Mouse (Mus musculus) ES-Bruce4 (cell line): ENCODE measurements around the gene Egr4. TPM values are rescaled to one million over a fixed set of nuclear protein-coding genes. Genes with fewer than 3 reads are reported as not detected.

Source experiments
- H3K27ac ChIP-seq: 2 replicates; pipeline ENCODE4 v1.5.1; 2012; ENCODE audit warnings: low read length, inconsistent platforms; ENCODE audit not compliant: insufficient read depth
- H3K27me3 ChIP-seq: 2 replicates; pipeline ENCODE4 v1.6.1; 2012; ENCODE audit warnings: mild to moderate bottlenecking, low read length, inconsistent platforms; ENCODE audit not compliant: control insufficient read depth, poor library complexity, insufficient read depth, severe bottlenecking
- H3K36me3 ChIP-seq: 2 replicates; pipeline ENCODE4 v1.6.1; 2012; ENCODE audit warnings: inconsistent platforms, mild to moderate bottlenecking, low read length, moderate library complexity; ENCODE audit not compliant: control insufficient read depth, poor library complexity, insufficient read depth, severe bottlenecking
- H3K4me1 ChIP-seq: one replicate; pipeline ENCODE4 v1.8.1; 2011; ENCODE audit warnings: low read length; ENCODE audit not compliant: control insufficient read depth, insufficient read depth
- H3K4me3 ChIP-seq: 2 replicates; pipeline ENCODE4 v1.5.1; 2011; ENCODE audit warnings: low read depth, mild to moderate bottlenecking, low read length
- H3K9ac ChIP-seq: 2 replicates; pipeline ENCODE4 v1.6.1; 2012; ENCODE audit warnings: low read depth, mild to moderate bottlenecking, inconsistent platforms; ENCODE audit not compliant: poor library complexity, severe bottlenecking
- H3K9me3 ChIP-seq: replicated peaks from 2 replicates; pipeline ENCODE4 v1.6.1; 2012; ENCODE audit warnings: mild to moderate bottlenecking, low read length, inconsistent platforms; ENCODE audit not compliant: control insufficient read depth, poor library complexity, insufficient read depth, severe bottlenecking
- CTCF ChIP-seq: IDR thresholded peaks from one replicate; pipeline ENCODE4 v1.8.1; 2011; ENCODE audit warnings: low read depth, low read length
- EP300 ChIP-seq: IDR thresholded peaks from 2 replicates; pipeline ENCODE4 v1.6.1; 2011; ENCODE audit warnings: low read depth, low read length; ENCODE audit not compliant: insufficient read depth
- POLR2A ChIP-seq: IDR thresholded peaks from one replicate; pipeline ENCODE4 v1.8.1; 2011; ENCODE audit warnings: low read length; ENCODE audit not compliant: insufficient read depth
- polyA plus RNA-seq: library from polyadenylated mRNA; stranded (reverse); fragments of >200 nt; gene quantifications from 2 replicates; pipeline ENCODE4 v1.2.4, GENCODE M21; 2011; ENCODE audit warnings: low read depth; ENCODE audit not compliant: missing spikeins, insufficient read depth, insufficient read length

Egr4 gene
- polyA plus RNA-seq, 1 experiment = not detected

GRCm38 (mm10) chr6:85501571-85502102, 11.8 kb downstream of the Egr4 start:
- H3K9me3 ChIP-seq = no peaks in the 10 kb centered on the region
- H3K4me1 ChIP-seq = no peaks in the 10 kb centered on the region
- H3K9ac ChIP-seq = no peak overlapping the region
- no peak overlapping the region for H3K27ac ChIP-seq
- H3K27me3 ChIP-seq = no peaks in the 10 kb centered on the region
- peak overlapping the region; percentile 90 for H3K4me3 ChIP-seq
- TF ChIP-seq CTCF (no peak), EP300 (no peak)
- no peaks in the 10 kb centered on the region for H3K36me3 ChIP-seq

GRCm38 (mm10) chr6:85500416-85500815, 13.0 kb downstream of the Egr4 start:
- Histone ChIP-seq H3K4me3 (no peak overlapping the region), H3K36me3 (no peaks in the 10 kb centered on the region), H3K27ac (no peak overlapping the region), H3K9me3 (no peaks in the 10 kb centered on the region), H3K9ac (no peak overlapping the region), H3K4me1 (no peaks in the 10 kb centered on the region), H3K27me3 (no peaks in the 10 kb centered on the region)
- TF ChIP-seq EP300 (no peak), CTCF (no peak), POLR2A (no peak)

- H3K9ac ChIP-seq = no peak overlapping the region
- TF ChIP-seq EP300 = no peak
- no peak for TF ChIP-seq POLR2A
- TF ChIP-seq CTCF = no peak
- no peaks in the 10 kb centered on the region for H3K36me3 ChIP-seq
- no peaks in the 10 kb centered on the region for H3K27me3 ChIP-seq
- no peaks in the 10 kb centered on the region for H3K9me3 ChIP-seq
- no peak overlapping the region for H3K4me3 ChIP-seq
- H3K4me1 ChIP-seq = no peaks in the 10 kb centered on the region
- H3K27ac ChIP-seq = no peak overlapping the region
Measured at GRCm38 (mm10) chr6:85498147-85498546, 15.2 kb downstream of the Egr4 start.

- H3K4me3 ChIP-seq = no peak overlapping the region
- TF ChIP-seq CTCF = no peak
- no peak for TF ChIP-seq EP300
- no peak for TF ChIP-seq POLR2A
- H3K9me3 ChIP-seq = no peaks in the 10 kb centered on the region
- no peaks in the 10 kb centered on the region for H3K4me1 ChIP-seq
- H3K27me3 ChIP-seq = no peaks in the 10 kb centered on the region
- no peak overlapping the region for H3K27ac ChIP-seq
- no peak overlapping the region for H3K9ac ChIP-seq
- no peaks in the 10 kb centered on the region for H3K36me3 ChIP-seq
Measured at GRCm38 (mm10) chr6:85496976-85497375, 16.4 kb downstream of the Egr4 start.

GRCm38 (mm10) chr6:85491606-85492005, 21.8 kb downstream of the Egr4 start:
- no peak for TF ChIP-seq CTCF
- TF ChIP-seq EP300 = no peak
- TF ChIP-seq POLR2A = no peak
- no peak overlapping the region for H3K27ac ChIP-seq
- no peaks in the 10 kb centered on the region for H3K27me3 ChIP-seq

GRCm38 (mm10) chr6:85490252-85490651, 23.1 kb downstream of the Egr4 start:
- no peaks in the 10 kb centered on the region for H3K36me3 ChIP-seq
- no peaks in the 10 kb centered on the region for H3K9me3 ChIP-seq
- H3K27ac ChIP-seq = no peak overlapping the region
- H3K4me3 ChIP-seq = no peak overlapping the region
- no peaks in the 10 kb centered on the region for H3K4me1 ChIP-seq
- H3K9ac ChIP-seq = no peak overlapping the region
- TF ChIP-seq CTCF (no peak), POLR2A (no peak), EP300 (no peak)
- H3K27me3 ChIP-seq = no peaks in the 10 kb centered on the region

More at GRCm38 (mm10) chr6:85491606-85492005, 21.8 kb downstream of the Egr4 start:
- Histone ChIP-seq H3K4me3 (no peak overlapping the region), H3K9ac (no peak overlapping the region), H3K36me3 (no peaks in the 10 kb centered on the region), H3K4me1 (no peaks in the 10 kb centered on the region), H3K9me3 (no peaks in the 10 kb centered on the region)
